Mouse (Mus musculus) G1E (cell line): ENCODE measurements at regions not wholly inside any gene's neighbourhood (a gene's known extent, or its start where the extent isn't known, plus 50 kb on each side); places are given as distances from the start of the nearest gene placed in this dataset.

Experiments used
- CTCF ChIP-seq: IDR thresholded peaks from 2 replicates; pipeline ENCODE4 v1.5.1; 2012; ENCODE audit warnings: low read depth, low read length, inconsistent platforms, mixed read lengths
- GATA1 ChIP-seq: IDR thresholded peaks from 2 replicates; pipeline ENCODE4 v1.6.1; 2012; ENCODE audit warnings: borderline replicate concordance, low read length, inconsistent platforms, mixed read lengths
- TAL1 ChIP-seq: conservative IDR thresholded peaks from 2 replicates; pipeline ENCODE4 v1.6.1; 2012; ENCODE audit warnings: low read depth, low read length, inconsistent platforms, mixed read lengths

GRCm38 (mm10) chr2:71652261-71652801 is 93.1 kb upstream of the Itga6 start:
- TF ChIP-seq CTCF: no peak
- no peak for TF ChIP-seq TAL1
- no peak for TF ChIP-seq GATA1
